Mouse (Mus musculus): ENCODE results near the gene Serinc5. TPM values are rescaled to one million over a fixed set of nuclear protein-coding genes. Genes with fewer than 3 reads are reported as not detected.

Serinc5 gene
- polyA plus RNA-seq, 1 experiment from 2014 or later: 16.6 TPM

- WGBS: 69% methylated on average over 6 of the region's 6 CpGs
- peak; percentile 41; the same call in 1 of the 2 replicates for ATAC-seq (ENCODE audit: low FRiP score)
These were observed 33.9 kb downstream of the Serinc5 start for GRCm38 (mm10) chr13:92644753-92645152.

GRCm38 (mm10) chr13:92647695-92648094, 36.8 kb downstream of the Serinc5 start:
- no peaks in the 10 kb centered on the region for H3K36me3 ChIP-seq
- H3K27me3 ChIP-seq (replicated peaks): no peaks in the 10 kb centered on the region
- peaks cover 18% of the 10 kb centered on the region for H3K4me1 ChIP-seq
- H3K4me3 ChIP-seq (replicated peaks): no peak overlapping the region
- H3K9ac ChIP-seq (replicated peaks): no peak overlapping the region
- 79% methylated on average over 2 of the region's 2 CpGs for WGBS
- no peak overlapping the region for H3K27ac ChIP-seq (replicated peaks)
- H3K9me3 ChIP-seq (replicated peaks): no peaks in the 10 kb centered on the region
- no peak for ATAC-seq (ENCODE audit: low FRiP score)
- H3K4me2 ChIP-seq: no peak overlapping the region

More at GRCm38 (mm10) chr13:92644753-92645152, 33.9 kb downstream of the Serinc5 start:
- Histone ChIP-seq H3K9ac (replicated peaks) (no peak overlapping the region), H3K27ac (replicated peaks) (0 out of 2 replicates have a peak overlapping the region, but pooled peaks have one; percentile 1), H3K27me3 (replicated peaks) (no peaks in the 10 kb centered on the region), H3K4me3 (replicated peaks) (no peak overlapping the region), H3K4me2 (no peak overlapping the region), H3K9me3 (replicated peaks) (no peaks in the 10 kb centered on the region), H3K4me1 (peaks cover 14% of the 10 kb centered on the region; the same call in 1 of the 2 replicates), H3K36me3 (no peaks in the 10 kb centered on the region)

- no peak overlapping the region for H3K27ac ChIP-seq (replicated peaks)
- H3K27me3 ChIP-seq (replicated peaks): no peaks in the 10 kb centered on the region
- ATAC-seq (ENCODE audit: low FRiP score): no peak
- WGBS: 84% methylated on average over 10 of the region's 10 CpGs
- no peak overlapping the region for H3K4me3 ChIP-seq (replicated peaks)
- no peaks in the 10 kb centered on the region for H3K9me3 ChIP-seq (replicated peaks)
- H3K36me3 ChIP-seq: no peaks in the 10 kb centered on the region
- H3K4me2 ChIP-seq: no peak overlapping the region
- no peak overlapping the region for H3K9ac ChIP-seq (replicated peaks)
- peaks cover 23% of the 10 kb centered on the region for H3K4me1 ChIP-seq
These were observed 38.2 kb downstream of the Serinc5 start for GRCm38 (mm10) chr13:92649111-92649510.

GRCm38 (mm10) chr13:92650956-92651355, 40.1 kb downstream of the Serinc5 start:
- Histone ChIP-seq H3K27me3 (replicated peaks) (no peaks in the 10 kb centered on the region), H3K9me3 (replicated peaks) (no peaks in the 10 kb centered on the region), H3K4me3 (replicated peaks) (no peak overlapping the region), H3K4me1 (peaks cover 13% of the 10 kb centered on the region), H3K4me2 (no peak overlapping the region), H3K9ac (replicated peaks) (no peak overlapping the region), H3K27ac (replicated peaks) (no peak overlapping the region), H3K36me3 (no peaks in the 10 kb centered on the region)
- no peak for ATAC-seq (ENCODE audit: low FRiP score)
- 77% methylated on average over 2 of the region's 2 CpGs for WGBS

- Histone ChIP-seq H3K4me2 (no peak overlapping the region), H3K9me3 (replicated peaks) (no peaks in the 10 kb centered on the region), H3K9ac (replicated peaks) (no peak overlapping the region), H3K4me3 (replicated peaks) (no peak overlapping the region), H3K27me3 (replicated peaks) (no peaks in the 10 kb centered on the region), H3K4me1 (peaks cover 13% of the 10 kb centered on the region), H3K27ac (replicated peaks) (no peak overlapping the region), H3K36me3 (no peaks in the 10 kb centered on the region)
- 71% methylated on average over 2 of the region's 2 CpGs for WGBS
- ATAC-seq (ENCODE audit: low FRiP score): no peak; the same call in 1 of the 2 replicates
These were observed 41.6 kb downstream of the Serinc5 start for GRCm38 (mm10) chr13:92652498-92652897.

GRCm38 (mm10) chr13:92653283-92653682, 42.4 kb downstream of the Serinc5 start:
- Histone ChIP-seq H3K27me3 (replicated peaks) (no peaks in the 10 kb centered on the region), H3K9ac (replicated peaks) (no peak overlapping the region), H3K4me2 (no peak overlapping the region), H3K27ac (replicated peaks) (no peak overlapping the region), H3K4me3 (replicated peaks) (no peak overlapping the region), H3K9me3 (replicated peaks) (no peaks in the 10 kb centered on the region), H3K36me3 (no peaks in the 10 kb centered on the region), H3K4me1 (peaks cover 9% of the 10 kb centered on the region)
- 41% methylated on average over 5 of the region's 5 CpGs for WGBS
- ATAC-seq (ENCODE audit: low FRiP score): no peak

GRCm38 (mm10) chr13:92656815-92657513, 46.1 kb downstream of the Serinc5 start:
- 76% methylated on average over 4 of the region's 4 CpGs for WGBS
- Histone ChIP-seq H3K9ac (replicated peaks) (no peak overlapping the region), H3K9me3 (replicated peaks) (no peaks in the 10 kb centered on the region), H3K27ac (replicated peaks) (no peak overlapping the region), H3K36me3 (peaks cover 5% of the 10 kb centered on the region; the same call in 1 of the 2 replicates), H3K27me3 (replicated peaks) (no peaks in the 10 kb centered on the region), H3K4me2 (no peak overlapping the region), H3K4me1 (peaks cover 5% of the 10 kb centered on the region), H3K4me3 (replicated peaks) (no peak overlapping the region)
- ATAC-seq (ENCODE audit: low FRiP score): no peak

- no peak overlapping the region for H3K9ac ChIP-seq (replicated peaks)
- H3K9me3 ChIP-seq (replicated peaks): no peaks in the 10 kb centered on the region
- H3K4me3 ChIP-seq (replicated peaks): no peak overlapping the region
- 0 out of 2 replicates have a peak, but pooled peaks cover 7% of the 10 kb centered on the region for H3K4me1 ChIP-seq
- H3K4me2 ChIP-seq: no peak overlapping the region
- no peaks in the 10 kb centered on the region for H3K27me3 ChIP-seq (replicated peaks)
- H3K36me3 ChIP-seq: peaks cover 5% of the 10 kb centered on the region; the same call in 1 of the 2 replicates
- H3K27ac ChIP-seq (replicated peaks): no peak overlapping the region
- ATAC-seq (ENCODE audit: low FRiP score): no peak
- 80% methylated on average over 3 of the region's 3 CpGs for WGBS
These were observed 48.7 kb downstream of the Serinc5 start for GRCm38 (mm10) chr13:92659611-92660010.

GRCm38 (mm10) chr13:92662555-92663286, 51.8 kb downstream of the Serinc5 start:
- ATAC-seq (ENCODE audit: low FRiP score): no peak
- Histone ChIP-seq H3K27ac (replicated peaks) (no peak overlapping the region), H3K4me1 (0 out of 2 replicates have a peak, but pooled peaks cover 7% of the 10 kb centered on the region), H3K27me3 (replicated peaks) (no peaks in the 10 kb centered on the region), H3K9me3 (replicated peaks) (no peaks in the 10 kb centered on the region), H3K4me2 (no peak overlapping the region), H3K4me3 (replicated peaks) (no peak overlapping the region), H3K36me3 (peaks cover 5% of the 10 kb centered on the region; the same call in 1 of the 2 replicates), H3K9ac (replicated peaks) (no peak overlapping the region)
- 64% methylated on average over 8 of the region's 8 CpGs for WGBS

- H3K4me3 ChIP-seq (replicated peaks): no peak overlapping the region
- peaks cover 5% of the 10 kb centered on the region; the same call in 1 of the 2 replicates for H3K36me3 ChIP-seq
- H3K4me1 ChIP-seq: 0 out of 2 replicates have a peak, but pooled peaks cover 7% of the 10 kb centered on the region
- 87% methylated on average over 4 of the region's 4 CpGs for WGBS
- H3K4me2 ChIP-seq: no peak overlapping the region
- no peak overlapping the region for H3K9ac ChIP-seq (replicated peaks)
- no peaks in the 10 kb centered on the region for H3K27me3 ChIP-seq (replicated peaks)
- no peaks in the 10 kb centered on the region for H3K9me3 ChIP-seq (replicated peaks)
- H3K27ac ChIP-seq (replicated peaks): no peak overlapping the region
- ATAC-seq (ENCODE audit: low FRiP score): no peak
These were observed 54.1 kb downstream of the Serinc5 start for GRCm38 (mm10) chr13:92665008-92665407.

GRCm38 (mm10) chr13:92668214-92668985, 57.5 kb downstream of the Serinc5 start:
- Histone ChIP-seq H3K9ac (replicated peaks) (no peak overlapping the region), H3K36me3 (no peaks in the 10 kb centered on the region), H3K27me3 (replicated peaks) (no peaks in the 10 kb centered on the region), H3K4me1 (no peaks in the 10 kb centered on the region), H3K27ac (replicated peaks) (no peak overlapping the region), H3K9me3 (replicated peaks) (no peaks in the 10 kb centered on the region), H3K4me3 (replicated peaks) (no peak overlapping the region), H3K4me2 (no peak overlapping the region)
- 96% methylated on average over 6 of the region's 6 CpGs for WGBS
- no peak for ATAC-seq (ENCODE audit: low FRiP score)
